Mouse (Mus musculus) monocyte, adult 59 days (primary cell): Measurements from ENCODE around the gene Gm28434. TPM values are rescaled to one million over a fixed set of nuclear protein-coding genes. Genes with fewer than 3 reads are reported as not detected.

Experiments used
- total RNA-seq, 2 experiments: library from RNA; stranded (reverse); gene quantifications; one replicate each; pipeline ENCODE4 v1.2.4; 2023

Gm28434 gene
- not detected for total RNA-seq

GRCm38 (mm10) chr5:87969201-87969600, at the start of gene Gm28434, which contains the start of gene 2310003L06Rik:
TSS of gene Gm28434 (plus strand) at chr5:87969517.
TSS of gene 2310003L06Rik (plus strand) at chr5:87969459.

GRCm38 (mm10) chr5:87925372-87925771, 43.9 kb upstream of the Gm28434 start, which contains the start of gene Csn3:
TSS of gene Csn3 (plus strand) at chr5:87925579.

GRCm38 (mm10) chr5:87979139-87979538, 9.8 kb downstream of the Gm28434 start, which contains the start of gene Cabs1:
TSS of gene Cabs1 (plus strand) at chr5:87979439.

GRCm38 (mm10) chr5:88002249-88002648, 32.9 kb downstream of the Gm28434 start, which contains the start of gene Smr3a:
TSS of gene Smr3a (plus strand) at chr5:88002549.

Other genes starting within 250 kb of the Gm28434 start
- not detected for gene Csn1s2a, start 194.9 kb upstream of the Gm28434 start, total RNA-seq
- gene Csn1s2b, start 161.4 kb upstream of the Gm28434 start, total RNA-seq: not detected
- gene Prr27, start 143.8 kb upstream of the Gm28434 start, total RNA-seq: not detected
- not detected for gene Odam, start 84.5 kb upstream of the Gm28434 start, total RNA-seq
- gene Csn3, start 43.9 kb upstream of the Gm28434 start, total RNA-seq: not detected
- gene 2310003L06Rik, start 58 bp upstream of the Gm28434 start, total RNA-seq: not detected
- not detected for gene Cabs1, start 9.9 kb downstream of the Gm28434 start, total RNA-seq
- not detected for gene Smr3a, start 33.0 kb downstream of the Gm28434 start, total RNA-seq
- not detected for gene Smr2, start 117.0 kb downstream of the Gm28434 start, total RNA-seq
- not detected for gene Gm11116, start 142.0 kb downstream of the Gm28434 start, total RNA-seq
- not detected for gene Gm11115, start 184.6 kb downstream of the Gm28434 start, total RNA-seq